ENCODE assay signal across 14 mouse cellular contexts in genomic region chr2:27702283-27702682, GRCm38 (mm10). TPM values are rescaled to one million over a fixed set of nuclear protein-coding genes. Genes with fewer than 3 reads are reported as not detected.
A peak's percentile ranks its signal among the peaks of the same experiment; 100 is the strongest.
DNase-seq lines count a peak whose midpoint lies in the region; ATAC-seq and TF ChIP-seq lines count a peak whose summit lies in the region.
"Had no signal": no experiment of that assay in that cellular context is flagged by ENCODE, and none has a peak within 500 bp of the region (broad histone marks: within the 10 kb centered on the region; RNA-seq: fewer than 3 reads in every experiment).

No protein-coding gene starts in this region.

- TF ChIP-seq EP300 in liver, postnatal 0 days (IDR thresholded peaks at IDR 0.05; ENCODE audit: low read depth): no peak

- H3K4me2 ChIP-seq in forebrain, postnatal 0 days (ENCODE audit: low read depth): no peak overlapping the region
- H3K4me2 ChIP-seq in kidney, embryonic 14.5 days (replicated peaks; ENCODE audit: low read depth, low read length): no peak overlapping the region
- H3K4me2 ChIP-seq in liver, postnatal 0 days (ENCODE audit: low read depth, low read length): no peak overlapping the region

- no peaks in the 10 kb centered on the region for H3K36me3 ChIP-seq in forebrain, embryonic 10.5 days (replicated peaks)
- H3K36me3 ChIP-seq in forebrain, postnatal 0 days (ENCODE audit: insufficient read depth): no peaks in the 10 kb centered on the region
- no peaks in the 10 kb centered on the region for H3K36me3 ChIP-seq in kidney, embryonic 14.5 days (ENCODE audit: control insufficient read depth, insufficient read depth, low read length)
- no peaks in the 10 kb centered on the region for H3K36me3 ChIP-seq in liver, postnatal 0 days (replicated peaks; ENCODE audit: insufficient read depth, low read length)

- TF ChIP-seq CTCF in forebrain, postnatal 0 days (IDR thresholded peaks at IDR 0.05; ENCODE audit: low read depth): no peak
- TF ChIP-seq CTCF in liver, postnatal 0 days (IDR thresholded peaks at IDR 0.05; ENCODE audit: low read depth): no peak

- H3K27me3 ChIP-seq in forebrain, embryonic 10.5 days (ENCODE audit: poor library complexity, severe bottlenecking): no peaks in the 10 kb centered on the region
- no peaks in the 10 kb centered on the region for H3K27me3 ChIP-seq in forebrain, postnatal 0 days (ENCODE audit: insufficient read depth, low read length)
- H3K27me3 ChIP-seq in kidney, embryonic 14.5 days (ENCODE audit: control insufficient read depth, insufficient read depth, low read length): no peaks in the 10 kb centered on the region
- H3K27me3 ChIP-seq in liver, postnatal 0 days (ENCODE audit: insufficient read depth, low read length): no peaks in the 10 kb centered on the region

- H3K9me3 ChIP-seq in forebrain, embryonic 10.5 days: no peaks in the 10 kb centered on the region
- no peaks in the 10 kb centered on the region for H3K9me3 ChIP-seq in forebrain, postnatal 0 days (ENCODE audit: low read length)
- H3K9me3 ChIP-seq in kidney, embryonic 14.5 days (ENCODE audit: control insufficient read depth, low read length): no peaks in the 10 kb centered on the region
- no peaks in the 10 kb centered on the region for H3K9me3 ChIP-seq in liver, postnatal 0 days (ENCODE audit: low read length)

- ATAC-seq in forebrain, postnatal 0 days: no peak
- ATAC-seq in kidney, embryonic 14.5 days (ENCODE audit: low FRiP score, low TSS enrichment): no peak
- ATAC-seq in granulocyte monocyte progenitor cell, adult 5-6 weeks (replicated peaks; ENCODE audit: poor library complexity, severe bottlenecking): peak; percentile 16; the same call in 1 of the 2 replicates
- peak; percentile 47 for ATAC-seq in liver, postnatal 0 days
- ATAC-seq: activated CD4-positive, CD25-positive, alpha-beta regulatory T cell, adult 4 months; forebrain, embryonic 16.5 days; inflammation-experienced regulatory T-cells, adult 6 months had no signal

- 70% methylated on average over 3 of the region's 3 CpGs for WGBS in forebrain, embryonic 10.5 days
- 61% methylated on average over 3 of the region's 3 CpGs for WGBS in forebrain, postnatal 0 days
- WGBS in kidney, embryonic 14.5 days: 58% methylated on average over 3 of the region's 3 CpGs
- whole genome bisulfite sequencing in liver, postnatal 0 days (ENCODE audit: insufficient replicate concordance): 38% methylated on average over 3 of the region's 3 CpGs

- no peak overlapping the region for H3K9ac ChIP-seq in forebrain, postnatal 0 days
- no peak overlapping the region for H3K9ac ChIP-seq in kidney, embryonic 14.5 days (ENCODE audit: low read depth, low read length)
- H3K9ac ChIP-seq in liver, postnatal 0 days (replicated peaks): no peak overlapping the region; the same call in 1 of the 2 replicates

- peaks cover 74% of the 10 kb centered on the region for H3K4me1 ChIP-seq in forebrain, embryonic 10.5 days
- H3K4me1 ChIP-seq in forebrain, postnatal 0 days (ENCODE audit: insufficient read depth): peaks cover 8% of the 10 kb centered on the region
- peaks cover 43% of the 10 kb centered on the region for H3K4me1 ChIP-seq in kidney, embryonic 14.5 days (ENCODE audit: control insufficient read depth, insufficient read depth, low read length)
- H3K4me1 ChIP-seq in liver, postnatal 0 days (ENCODE audit: insufficient read depth): peaks cover 83% of the 10 kb centered on the region

- H3K27ac ChIP-seq in forebrain, embryonic 10.5 days: peak overlapping the region; percentile 45; the same call in 1 of the 2 replicates
- H3K27ac ChIP-seq in forebrain, postnatal 0 days (ENCODE audit: low read depth, low read length): no peak overlapping the region
- 0 out of 2 replicates have a peak overlapping the region, but pooled peaks have one; percentile 55 for H3K27ac ChIP-seq in kidney, embryonic 14.5 days (ENCODE audit: low read depth, low read length)
- H3K27ac ChIP-seq in liver, postnatal 0 days (ENCODE audit: low read depth): 0 out of 2 replicates have a peak overlapping the region, but pooled peaks have one; percentile 22

- no peak for DNase-seq in forebrain, embryonic 10.5 days (ENCODE audit: extremely low spot score, low spot score)
- DNase-seq in forebrain, postnatal 0 days: no peak
- DNase-seq in kidney, adult 18-20 months: no peak
- no peak for DNase-seq in liver, postnatal 0 days
- DNase-seq in ovary, adult 18-20 months (ENCODE audit: low spot score): no peak
- no peak for DNase-seq in urinary bladder, adult 18-20 months (ENCODE audit: low spot score in 2 of 2)
- DNase-seq: cerebellum, postnatal 25 days; left cerebral cortex, postnatal 4 days; right cerebral cortex, postnatal 4 days had no signal

- H3K4me3 ChIP-seq in forebrain, embryonic 10.5 days: no peak overlapping the region
- H3K4me3 ChIP-seq in forebrain, postnatal 0 days (ENCODE audit: low read depth, low read length): no peak overlapping the region
- H3K4me3 ChIP-seq in kidney, embryonic 14.5 days (ENCODE audit: low read length): no peak overlapping the region
- H3K4me3 ChIP-seq in liver, postnatal 0 days (ENCODE audit: low read depth, low read length): no peak overlapping the region

RNA-seq across cellular contexts. Expression of gene Rxra, which starts 26.0 kb away (rescaled TPM):
- polyA plus RNA-seq in forebrain, embryonic 10.5 days (2016; fragmentation: Nextera tagmentation; extraction: Ambion mirVana): 7.7 and 7.8 TPM in 2 replicates
- total RNA-seq in forebrain, postnatal 0 days (2014; rRNA removed): 9.4 and 19.3 TPM in 2 replicates
- polyA plus RNA-seq in forebrain, postnatal 0 days (2015; fragmentation: Nextera tagmentation; extraction: Ambion mirVana): 1.7 and 2.1 TPM in 2 replicates
- polyA plus RNA-seq in kidney, embryonic 14.5 days (2014; fragmentation: Nextera tagmentation; extraction: Ambion mirVana): 5.9 and 6.2 TPM in 2 replicates
- 1.8 and 3.2 TPM in 2 replicates for total RNA-seq in granulocyte monocyte progenitor cell, adult 5-6 weeks (2014; fragmentation: Nextera tagmentation)
- total RNA-seq in granulocyte monocyte progenitor cell, adult 5-6 weeks (2017): 0.77 and 1.4 TPM in 2 replicates
- polyA plus RNA-seq in liver, postnatal 0 days (2015; fragmentation: Nextera tagmentation; extraction: Ambion mirVana): 13.3 and 13.9 TPM in 2 replicates

Comparison
In these comparisons a context has a peak if more than half of its experiments do, and no peak if none do; other contexts are left out.
1. ATAC-seq: peak in granulocyte monocyte progenitor cell, adult 5-6 weeks (single experiment) and liver, postnatal 0 days (single experiment); none in forebrain, postnatal 0 days (single experiment) and kidney, embryonic 14.5 days (single experiment).